Mouse (Mus musculus) ES-Bruce4 (cell line): ENCODE data around the gene Psma5.

Source experiments
- CTCF ChIP-seq: IDR thresholded peaks from one replicate; pipeline ENCODE4 v1.8.1; 2011; ENCODE audit warnings: low read depth, low read length
- EP300 ChIP-seq: IDR thresholded peaks from 2 replicates; pipeline ENCODE4 v1.6.1; 2011; ENCODE audit warnings: low read depth, low read length; ENCODE audit not compliant: insufficient read depth

DNA sequence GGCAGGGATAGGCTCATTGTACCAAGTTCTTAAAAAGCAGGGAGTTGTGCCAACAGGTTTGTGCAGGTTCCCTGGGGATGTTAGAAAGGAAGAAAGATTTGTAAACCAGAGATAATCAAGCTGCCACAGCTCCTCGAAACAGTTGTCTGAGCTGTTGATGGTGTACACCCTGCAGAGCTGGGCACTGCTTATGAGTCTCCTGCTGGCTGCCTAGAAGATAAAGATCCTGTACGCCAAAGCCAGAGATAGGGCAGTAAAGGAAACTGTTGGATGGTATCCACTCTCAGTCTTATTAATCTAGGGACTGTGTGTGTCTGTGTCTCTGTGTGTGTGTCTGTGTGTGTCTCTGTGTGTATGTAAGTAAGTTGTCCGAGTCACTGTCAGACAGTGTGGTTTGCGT, 64.9 kb downstream of the Psma5 start:
- no peak for TF ChIP-seq CTCF
- TF ChIP-seq EP300 = no peak
